Mouse (Mus musculus) thymus, adult 2 months (tissue): ENCODE results near the gene Dnajb5.

Source experiments
- CTCF ChIP-seq: fragments of 200-500 bp; IDR thresholded peaks from 2 replicates; pipeline ENCODE4 v1.5.1; 2012; ENCODE audit warnings: mild to moderate bottlenecking, control low read depth, low read length, moderate library complexity, borderline replicate concordance; ENCODE audit not compliant: control insufficient read depth, poor library complexity, insufficient read depth; ENCODE audit errors: extremely low read depth
- POLR2A ChIP-seq: fragments of 200-500 bp; IDR thresholded peaks from 2 replicates; pipeline ENCODE4 v1.6.1; 2012; ENCODE audit warnings: mild to moderate bottlenecking, low read length, control low read depth, moderate library complexity; ENCODE audit not compliant: control insufficient read depth, poor library complexity, insufficient read depth; ENCODE audit errors: extremely low read depth

- TF ChIP-seq POLR2A (no peak), CTCF (peak; percentile 90)
Observed at GRCm38 (mm10) chr4:42954297-42954696, 4.7 kb downstream of the Dnajb5 start.
